ENCODE assay signal across 16 mouse cellular contexts in genomic region chr1:194694805-194695204, GRCm38 (mm10).
"Had no signal": no experiment of that assay in that cellular context is flagged by ENCODE, and none has a peak within 500 bp of the region (broad histone marks: within the 10 kb centered on the region; RNA-seq: fewer than 3 reads in every experiment).

No protein-coding gene starts in this region.

- H3K27me3 ChIP-seq: midbrain, embryonic 12.5 days; neural tube, embryonic 13.5 days; neural tube, embryonic 15.5 days; stomach, embryonic 15.5 days had no signal

- H3K4me3 ChIP-seq: midbrain, embryonic 10.5 days; midbrain, embryonic 12.5 days; myocyte; neural tube, embryonic 13.5 days; neural tube, embryonic 15.5 days; stomach, embryonic 15.5 days had no signal

- H3K9me3 ChIP-seq: midbrain, embryonic 10.5 days; midbrain, embryonic 12.5 days; neural tube, embryonic 13.5 days; neural tube, embryonic 15.5 days; stomach, embryonic 15.5 days had no signal

- H3K4me1 ChIP-seq: midbrain, embryonic 10.5 days; midbrain, embryonic 12.5 days; stomach, embryonic 15.5 days had no signal

- H3K36me3 ChIP-seq: midbrain, embryonic 10.5 days; midbrain, embryonic 12.5 days; stomach, embryonic 15.5 days had no signal

- H3K27ac ChIP-seq: midbrain, embryonic 10.5 days; midbrain, embryonic 12.5 days; neural tube, embryonic 15.5 days; stomach, embryonic 15.5 days had no signal

- H3K4me2 ChIP-seq: lung, embryonic 14.5 days; midbrain, embryonic 12.5 days; neural tube, embryonic 13.5 days; neural tube, embryonic 15.5 days; stomach, embryonic 15.5 days had no signal

- H3K9ac ChIP-seq: lung, embryonic 14.5 days; midbrain, embryonic 12.5 days; neural tube, embryonic 13.5 days; neural tube, embryonic 15.5 days; stomach, embryonic 15.5 days had no signal

- DNase-seq: lung, adult 18-20 months; lung, embryonic 14.5 days; lung, postnatal 10 days; lung, postnatal 4 days; midbrain, embryonic 14.5 days; right cerebral cortex, postnatal 14 days; thymus, adult 18-20 months; thymus, postnatal 25 days; thymus, postnatal 4 days had no signal

- ATAC-seq: midbrain, embryonic 16.5 days had no signal
